Mouse (Mus musculus) midbrain, postnatal 0 days (tissue): ENCODE data around the gene Malrd1. TPM values are rescaled to one million over a fixed set of nuclear protein-coding genes. Genes with fewer than 3 reads are reported as not detected.

Source experiments
- ATAC-seq: fragments of 200-750 bp; cut with Nextera tagmentation; 2 replicates; pipeline ENCODE4 v1.8.0; 2017; ENCODE audit warnings: moderate number of reproducible peaks, mild to moderate bottlenecking, moderate TSS enrichment, moderate library complexity; ENCODE audit not compliant: low FRiP score
- DNase-seq: peaks from one replicate; pipeline ENCODE4 v3.0.0-alpha.2; 2015; ENCODE audit warnings: low spot score
- H3K27ac ChIP-seq: fragments of 300-500 bp; sonication (generic); 2 replicates; pipeline ENCODE4 v1.5.1; 2014; ENCODE audit warnings: low read depth, mild to moderate bottlenecking, low read length, mixed read lengths
- H3K27me3 ChIP-seq: fragments of 300-500 bp; sonication (generic); 2 replicates; pipeline ENCODE4 v1.6.1; 2014; ENCODE audit warnings: low read length, control low read depth, mixed read lengths; ENCODE audit not compliant: insufficient read depth
- H3K36me3 ChIP-seq: fragments of 300-500 bp; sonication (generic); 2 replicates; pipeline ENCODE4 v1.6.1; 2014; ENCODE audit warnings: low read length, control low read depth, mixed read lengths; ENCODE audit not compliant: insufficient read depth
- H3K4me1 ChIP-seq: fragments of 300-500 bp; sonication (generic); 2 replicates; pipeline ENCODE4 v1.6.1; 2014; ENCODE audit warnings: mild to moderate bottlenecking, control low read depth, antibody characterized with exemption, low read length, mixed read lengths; ENCODE audit not compliant: insufficient read depth
- H3K4me2 ChIP-seq: fragments of 300-500 bp; sonication (generic); 2 replicates; pipeline ENCODE4 v1.6.1; 2014; ENCODE audit warnings: low read depth, mild to moderate bottlenecking, low read length, mixed read lengths; ENCODE audit not compliant: poor library complexity, severe bottlenecking
- H3K4me3 ChIP-seq: fragments of 300-500 bp; sonication (generic); 2 replicates; pipeline ENCODE4 v1.5.1; 2014; ENCODE audit warnings: low read depth, mild to moderate bottlenecking, low read length, moderate library complexity
- H3K9ac ChIP-seq: fragments of 300-500 bp; sonication (generic); replicated peaks from 2 replicates; pipeline ENCODE4 v1.6.1; 2014; ENCODE audit warnings: mild to moderate bottlenecking, low read length, moderate library complexity, mixed read lengths; ENCODE audit not compliant: poor library complexity, severe bottlenecking
- H3K9me3 ChIP-seq: fragments of 300-500 bp; sonication (generic); 2 replicates; pipeline ENCODE4 v1.6.1; 2016; ENCODE audit warnings: low read length, control low read depth
- CTCF ChIP-seq: IDR thresholded peaks from 2 replicates; pipeline ENCODE4 v1.5.1; 2016; ENCODE audit warnings: antibody characterized with exemption, mild to moderate bottlenecking
- WGBS: fragments of 180-500 bp; shearing (Covaris S2); extraction: QIAGEN DNeasy Blood & Tissue Kit; methylation state at CpG from one replicate; pipeline ENCODE4 v1.1.7; 2014; 5-methylcytosine and 5-hydroxymethylcytosine counted together
- polyA plus RNA-seq: library from polyadenylated mRNA; unstranded; fragments of >200 nt; fragmentation: Nextera tagmentation; extraction: Ambion mirVana; gene quantifications from 2 replicates; pipeline ENCODE4 v1.2.1, GENCODE M21; 2015
- total RNA-seq: library from RNA; depleted of rRNA; stranded (reverse); fragments of >200 nt; gene quantifications from 2 replicates; pipeline ENCODE4 v1.2.3, GENCODE M21; 2014

The Malrd1 gene
- total and polyA plus RNA-seq, 2 experiments from 2014 or later = 0.05 to 0.11 TPM

DNA sequence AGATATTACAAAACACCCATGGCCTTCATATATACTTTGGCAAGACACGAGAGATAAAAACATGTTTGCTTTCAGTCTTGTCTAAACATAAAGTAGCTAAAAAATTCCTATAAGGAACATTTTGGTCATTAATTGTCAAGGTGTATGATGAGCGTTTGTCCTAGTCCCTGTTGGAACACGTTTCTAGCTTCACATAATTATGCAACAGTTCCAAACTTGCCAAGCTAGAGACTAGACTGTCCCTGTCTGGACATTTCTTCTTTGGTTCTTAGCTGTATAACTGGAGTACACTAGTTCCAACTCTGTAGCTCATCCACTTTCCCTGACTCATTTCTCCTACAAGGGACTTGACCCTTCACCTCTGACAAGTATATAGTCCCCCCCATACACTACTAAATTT, 687.8 kb downstream of the Malrd1 start:
- Histone ChIP-seq H3K4me1 (no peaks in the 10 kb centered on the region), H3K27ac (no peak overlapping the region), H3K9me3 (no peaks in the 10 kb centered on the region), H3K27me3 (no peaks in the 10 kb centered on the region), H3K4me2 (no peak overlapping the region), H3K9ac (no peak overlapping the region), H3K36me3 (no peaks in the 10 kb centered on the region), H3K4me3 (no peak overlapping the region)
- DNase-seq (no peak), ATAC-seq (no peak)
- no peak for TF ChIP-seq CTCF
- WGBS = 87% methylated on average over 3 of the region's 3 CpGs

DNA sequence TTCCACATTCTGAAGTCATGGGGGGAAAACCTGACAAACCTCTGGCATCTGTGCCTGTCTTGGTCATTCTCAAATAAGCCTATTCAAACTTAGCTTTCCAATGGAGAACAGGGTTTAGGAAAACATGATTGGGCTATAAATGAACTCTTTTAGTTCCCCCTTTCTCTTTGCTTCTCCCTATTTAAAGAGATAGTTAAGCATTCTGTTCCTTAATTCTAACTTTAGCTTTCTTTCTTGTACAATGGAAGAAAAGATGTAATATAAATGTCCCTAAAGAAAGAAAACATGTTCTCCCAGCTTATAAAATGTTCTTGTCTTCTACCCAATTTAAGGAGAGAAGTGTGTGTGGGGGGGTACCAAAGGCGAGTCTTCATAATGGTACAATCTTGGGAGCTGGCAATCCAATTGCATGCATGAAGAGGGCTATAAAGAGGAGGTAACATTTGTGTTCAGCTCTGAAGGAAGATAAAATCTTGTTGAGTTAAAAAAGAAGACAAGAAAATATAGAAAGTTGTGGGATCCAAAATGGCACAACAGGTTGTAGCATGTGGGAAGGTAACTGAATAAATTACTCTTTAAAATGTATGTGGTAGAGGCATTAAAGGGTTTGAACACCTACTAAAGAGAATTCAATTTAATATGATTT, 702.0 kb downstream of the Malrd1 start:
- H3K27ac ChIP-seq = no peak overlapping the region
- H3K9me3 ChIP-seq = no peaks in the 10 kb centered on the region
- TF ChIP-seq CTCF = no peak
- DNase-seq (no peak), ATAC-seq (no peak)
- H3K9ac ChIP-seq = no peak overlapping the region
- no peaks in the 10 kb centered on the region for H3K27me3 ChIP-seq
- no peaks in the 10 kb centered on the region for H3K4me1 ChIP-seq
- H3K4me3 ChIP-seq = no peak overlapping the region
- no peaks in the 10 kb centered on the region for H3K36me3 ChIP-seq
- no peak overlapping the region for H3K4me2 ChIP-seq
- WGBS = 85% methylated on average over 1 of the region's 1 CpGs

DNA sequence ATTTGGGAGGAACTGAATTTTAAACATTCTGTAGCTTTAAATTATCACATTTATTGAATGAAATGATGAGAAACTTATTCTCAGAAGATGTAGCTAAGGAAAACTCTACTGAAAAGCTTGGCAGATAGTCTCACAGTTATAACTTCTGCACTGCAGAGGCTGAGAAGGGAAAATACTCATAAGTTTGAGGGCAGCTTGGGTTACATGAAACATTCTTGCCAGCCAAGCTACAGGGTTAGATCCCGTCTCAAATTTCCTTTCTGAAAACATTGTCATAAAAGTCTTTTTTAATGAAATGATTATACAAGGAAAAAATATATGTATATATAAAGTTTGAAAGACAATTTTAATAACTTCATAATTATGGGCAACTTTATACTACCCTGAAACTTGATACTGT, 714.6 kb downstream of the Malrd1 start:
- 87% methylated on average over 1 of the region's 1 CpGs for WGBS
- no peaks in the 10 kb centered on the region for H3K4me1 ChIP-seq
- no peak for ATAC-seq

DNA sequence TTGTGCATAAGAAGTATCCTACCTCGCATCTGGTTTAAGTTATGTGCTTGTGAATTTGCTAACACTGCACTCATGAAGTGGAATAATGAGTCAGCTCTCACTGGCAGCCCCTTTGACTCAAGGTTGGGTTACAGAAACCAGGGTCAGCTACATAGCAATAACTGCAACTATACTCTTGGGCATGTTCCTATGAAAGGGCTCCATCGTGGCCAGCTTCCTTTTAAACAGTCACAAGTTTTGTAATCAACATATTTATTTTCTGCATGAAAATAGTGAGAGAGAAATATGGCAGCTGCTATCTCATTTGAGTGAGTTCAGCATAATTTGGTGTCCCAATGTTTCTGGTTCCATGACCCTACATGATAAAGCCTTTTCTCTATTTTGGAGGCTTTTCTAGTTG, 716.8 kb downstream of the Malrd1 start:
- ATAC-seq = no peak
- no peak overlapping the region for H3K9ac ChIP-seq
- no peaks in the 10 kb centered on the region for H3K36me3 ChIP-seq
- H3K4me1 ChIP-seq = no peaks in the 10 kb centered on the region
- H3K4me3 ChIP-seq = no peak overlapping the region
- no peak for DNase-seq
- no peak overlapping the region for H3K4me2 ChIP-seq
- WGBS = 83% methylated on average over 2 of the region's 2 CpGs
- H3K27ac ChIP-seq = no peak overlapping the region
- H3K9me3 ChIP-seq = no peaks in the 10 kb centered on the region
- H3K27me3 ChIP-seq = no peaks in the 10 kb centered on the region
- no peak for TF ChIP-seq CTCF

More for the DNA sequence above, 714.6 kb downstream of the Malrd1 start:
- TF ChIP-seq CTCF = no peak
- no peak overlapping the region for H3K27ac ChIP-seq
- no peaks in the 10 kb centered on the region for H3K9me3 ChIP-seq
- H3K4me2 ChIP-seq = no peak overlapping the region
- no peak for DNase-seq
- H3K36me3 ChIP-seq = no peaks in the 10 kb centered on the region
- no peak overlapping the region for H3K4me3 ChIP-seq
- H3K27me3 ChIP-seq = no peaks in the 10 kb centered on the region
- H3K9ac ChIP-seq = no peak overlapping the region

DNA sequence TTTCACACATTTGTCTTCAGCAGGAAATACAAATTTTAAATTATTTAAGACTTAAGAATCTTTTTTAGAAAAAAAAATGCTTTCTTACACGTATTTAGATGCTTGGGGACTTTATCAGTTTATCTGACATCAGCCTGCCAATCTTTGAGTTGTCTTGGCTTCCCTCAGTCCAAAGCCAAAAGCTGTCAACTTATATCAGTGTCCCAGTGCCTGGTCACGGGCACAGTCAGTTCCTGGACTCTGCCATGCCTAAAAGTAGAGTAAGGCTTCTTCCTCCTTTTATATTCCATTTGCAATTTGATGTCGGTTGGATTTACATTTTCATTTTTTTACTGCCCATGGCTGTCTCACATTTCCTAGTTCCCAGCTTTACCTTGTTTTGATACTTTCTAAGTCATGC, 722.6 kb downstream of the Malrd1 start:
- no peak overlapping the region for H3K4me2 ChIP-seq
- WGBS = 68% methylated on average over 3 of the region's 3 CpGs
- H3K4me1 ChIP-seq = no peaks in the 10 kb centered on the region
- no peaks in the 10 kb centered on the region for H3K27me3 ChIP-seq
- DNase-seq (peak; percentile 19), ATAC-seq (no peak)
- H3K9ac ChIP-seq = no peak overlapping the region
- no peak for TF ChIP-seq CTCF
- no peaks in the 10 kb centered on the region for H3K9me3 ChIP-seq
- no peak overlapping the region for H3K27ac ChIP-seq
- no peak overlapping the region for H3K4me3 ChIP-seq
- no peaks in the 10 kb centered on the region for H3K36me3 ChIP-seq

DNA sequence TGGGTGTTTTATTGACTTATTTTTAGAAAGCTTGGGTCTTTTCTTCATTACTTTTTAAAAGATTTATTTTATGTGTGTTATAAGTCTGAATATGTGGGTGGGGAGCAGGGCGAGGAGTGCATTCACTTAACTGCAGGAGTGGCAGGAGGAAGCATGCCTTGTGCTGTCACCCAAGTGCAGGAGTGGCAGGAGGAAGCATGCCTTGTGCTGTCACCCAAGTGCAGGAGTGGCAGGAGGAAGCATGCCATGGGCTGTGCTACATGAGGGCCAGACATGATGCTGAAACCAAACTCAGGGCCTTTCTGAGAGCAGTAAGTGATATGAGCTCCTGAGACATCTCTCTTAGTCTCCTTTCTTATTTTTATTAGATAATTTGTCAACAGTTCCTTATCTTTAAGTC, 726.0 kb downstream of the Malrd1 start:
- TF ChIP-seq CTCF = no peak
- ATAC-seq = no peak
- WGBS = 78% methylated on average over 1 of the region's 1 CpGs

More for the DNA sequence above, 726.0 kb downstream of the Malrd1 start:
- Histone ChIP-seq H3K27ac (no peak overlapping the region), H3K9me3 (no peaks in the 10 kb centered on the region), H3K27me3 (no peaks in the 10 kb centered on the region), H3K36me3 (no peaks in the 10 kb centered on the region), H3K4me2 (no peak overlapping the region), H3K4me3 (no peak overlapping the region), H3K4me1 (no peaks in the 10 kb centered on the region), H3K9ac (no peak overlapping the region)
- no peak for DNase-seq
